Mouse (Mus musculus): ENCODE data around the gene Fam241b.

DNA sequence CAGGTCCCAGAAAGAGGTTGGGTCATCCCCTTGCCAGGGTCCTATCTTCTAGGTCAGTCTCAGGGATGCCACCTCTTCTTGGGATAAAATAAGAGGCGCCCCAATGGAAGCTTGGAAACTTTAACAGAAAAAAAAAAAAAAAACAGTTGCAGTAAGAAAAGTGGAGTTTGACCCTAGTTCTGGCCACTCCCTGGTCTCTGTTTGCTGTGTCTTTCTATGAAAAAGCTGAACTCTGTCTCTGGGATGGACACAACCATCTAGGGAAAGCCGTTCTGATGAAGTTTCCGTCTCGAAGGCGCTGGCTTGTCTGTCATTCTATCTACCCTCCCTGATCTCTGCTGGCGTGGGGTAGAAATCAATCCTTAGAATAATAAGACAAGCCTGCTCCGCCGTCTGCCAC, 73.1 kb downstream of the Fam241b start:
- TF ChIP-seq CTCF (conservative IDR thresholded peaks at IDR 0.05; ENCODE audit: low read length) (no peak), POU5F1 (IDR thresholded peaks at IDR 0.05; ENCODE audit: borderline replicate concordance, low read length) (no peak)

All from E14TG2a.4 (cell line).